Mouse (Mus musculus) hindbrain, embryonic 14.5 days (tissue): Measurements from ENCODE around the gene Denr. TPM values are rescaled to one million over a fixed set of nuclear protein-coding genes. Genes with fewer than 3 reads are reported as not detected.
A peak's percentile ranks its signal among the peaks of the same experiment; 100 is the strongest.

Experiments used
- ATAC-seq: fragments of 200-750 bp; cut with Nextera tagmentation; 2 replicates; pipeline ENCODE4 v1.8.0; 2017; ENCODE audit warnings: moderate number of reproducible peaks, mild to moderate bottlenecking, moderate TSS enrichment, moderate library complexity; ENCODE audit not compliant: low FRiP score
- DNase-seq: peaks from one replicate; pipeline ENCODE4 v3.0.0-alpha.2; 2015; ENCODE audit warnings: low spot score
- H3K27ac ChIP-seq: fragments of 300-500 bp; sonication (generic); 2 replicates; pipeline ENCODE4 v1.5.1; 2014; ENCODE audit warnings: mild to moderate bottlenecking, moderate library complexity
- H3K27me3 ChIP-seq: fragments of 300-500 bp; sonication (generic); 2 replicates; pipeline ENCODE4 v1.6.1; 2014; ENCODE audit warnings: mild to moderate bottlenecking, low read length, mixed read lengths; ENCODE audit not compliant: control insufficient read depth, insufficient read depth
- H3K36me3 ChIP-seq: fragments of 300-500 bp; sonication (generic); replicated peaks from 2 replicates; pipeline ENCODE4 v1.6.1; 2014; ENCODE audit not compliant: control insufficient read depth, insufficient read depth
- H3K4me1 ChIP-seq: fragments of 300-500 bp; sonication (generic); replicated peaks from 2 replicates; pipeline ENCODE4 v1.6.1; 2014; ENCODE audit warnings: antibody characterized with exemption, low read length, mixed read lengths; ENCODE audit not compliant: control insufficient read depth, insufficient read depth
- H3K4me2 ChIP-seq: fragments of 300-500 bp; sonication (generic); replicated peaks from 2 replicates; pipeline ENCODE4 v1.6.1; 2014; ENCODE audit warnings: mild to moderate bottlenecking, moderate library complexity
- H3K4me3 ChIP-seq: fragments of 300-500 bp; sonication (generic); replicated peaks from 2 replicates; pipeline ENCODE4 v1.5.1; 2014; ENCODE audit warnings: mild to moderate bottlenecking, low read length
- H3K9ac ChIP-seq: fragments of 300-500 bp; sonication (generic); 2 replicates; pipeline ENCODE4 v1.6.1; 2014
- H3K9me3 ChIP-seq: fragments of 300-500 bp; sonication (generic); 2 replicates; pipeline ENCODE4 v1.6.1; 2016; ENCODE audit warnings: low read length; ENCODE audit not compliant: control insufficient read depth
- WGBS: fragments of 180-500 bp; shearing (Covaris S2); extraction: QIAGEN DNeasy Blood & Tissue Kit; methylation state at CpG from one replicate; pipeline ENCODE4 v1.1.7; 2014; 5-methylcytosine and 5-hydroxymethylcytosine counted together
- polyA plus RNA-seq: library from polyadenylated mRNA; unstranded; fragments of >200 nt; fragmentation: Nextera tagmentation; extraction: Ambion mirVana; gene quantifications from 2 replicates; pipeline ENCODE4 v1.2.1, GENCODE M21; 2014

The Denr gene
- polyA plus RNA-seq, 1 experiment from 2014 or later = 111 TPM

GRCm38 (mm10) chr5:123897352-123897751 is 9.6 kb upstream of the Denr start:
- H3K27me3 ChIP-seq = no peaks in the 10 kb centered on the region
- 90% methylated on average over 13 of the region's 13 CpGs for WGBS

GRCm38 (mm10) chr5:123904059-123904672 is 2.8 kb upstream of the Denr start:
- 75% methylated on average over 11 of the region's 11 CpGs for WGBS
- no peak for ATAC-seq

More at GRCm38 (mm10) chr5:123897352-123897751, 9.6 kb upstream of the Denr start:
- Histone ChIP-seq H3K4me1 (no peaks in the 10 kb centered on the region), H3K36me3 (no peaks in the 10 kb centered on the region), H3K27ac (no peak overlapping the region), H3K9me3 (no peaks in the 10 kb centered on the region), H3K4me3 (no peak overlapping the region), H3K4me2 (no peak overlapping the region), H3K9ac (no peak overlapping the region)
- ATAC-seq = no peak
- DNase-seq = no peak

GRCm38 (mm10) chr5:123906146-123906975 is 614 bp upstream of the Denr start:
- 74% methylated on average over 17 of the region's 17 CpGs for WGBS
- Histone ChIP-seq H3K4me3 (peak overlapping the region; percentile 80; the same call in 1 of the 2 replicates), H3K27me3 (no peaks in the 10 kb centered on the region), H3K9ac (no peak overlapping the region; the same call in 1 of the 2 replicates), H3K4me2 (peak overlapping the region; percentile 41), H3K4me1 (peaks cover 15% of the 10 kb centered on the region), H3K36me3 (peaks cover 28% of the 10 kb centered on the region), H3K27ac (no peak overlapping the region), H3K9me3 (no peaks in the 10 kb centered on the region)
- ATAC-seq = no peak
- no peak for DNase-seq

More at GRCm38 (mm10) chr5:123904059-123904672, 2.8 kb upstream of the Denr start:
- no peak overlapping the region for H3K4me3 ChIP-seq
- peaks cover 7% of the 10 kb centered on the region for H3K36me3 ChIP-seq
- H3K9ac ChIP-seq = no peak overlapping the region
- H3K9me3 ChIP-seq = no peaks in the 10 kb centered on the region
- H3K4me2 ChIP-seq = no peak overlapping the region
- H3K4me1 ChIP-seq = peaks cover 15% of the 10 kb centered on the region
- H3K27me3 ChIP-seq = no peaks in the 10 kb centered on the region
- H3K27ac ChIP-seq = no peak overlapping the region
- DNase-seq = no peak

- H3K9me3 ChIP-seq = no peaks in the 10 kb centered on the region
- H3K27ac ChIP-seq = peak overlapping the region; percentile 74
- ATAC-seq = no peak
- no peak for DNase-seq
- WGBS = 6% methylated on average over 10 of the region's 10 CpGs
- peaks cover 41% of the 10 kb centered on the region for H3K36me3 ChIP-seq
- H3K4me1 ChIP-seq = peaks cover 15% of the 10 kb centered on the region
- H3K4me2 ChIP-seq = peak overlapping the region; percentile 85
- H3K9ac ChIP-seq = peak overlapping the region; percentile 94
- no peaks in the 10 kb centered on the region for H3K27me3 ChIP-seq
- H3K4me3 ChIP-seq = peak overlapping the region; percentile 80
These were observed 629 bp downstream of the Denr start for GRCm38 (mm10) chr5:123907631-123907977.

- no peaks in the 10 kb centered on the region for H3K9me3 ChIP-seq
- peaks cover 94% of the 10 kb centered on the region for H3K36me3 ChIP-seq
- no peak for ATAC-seq
- no peak overlapping the region for H3K9ac ChIP-seq
- no peak overlapping the region for H3K4me3 ChIP-seq
- WGBS = 93% methylated on average over 3 of the region's 3 CpGs
- no peaks in the 10 kb centered on the region for H3K27me3 ChIP-seq
- no peak for DNase-seq
- H3K27ac ChIP-seq = no peak overlapping the region
- H3K4me1 ChIP-seq = no peaks in the 10 kb centered on the region
- H3K4me2 ChIP-seq = no peak overlapping the region
These were observed 7.9 kb downstream of the Denr start for GRCm38 (mm10) chr5:123914852-123915251.

GRCm38 (mm10) chr5:123922112-123922511 is 15.1 kb downstream of the Denr start:
- H3K36me3 ChIP-seq = peaks cover 98% of the 10 kb centered on the region
- H3K4me2 ChIP-seq = no peak overlapping the region
- no peak for ATAC-seq
- H3K4me1 ChIP-seq = no peaks in the 10 kb centered on the region
- H3K9me3 ChIP-seq = no peaks in the 10 kb centered on the region
- H3K9ac ChIP-seq = no peak overlapping the region
- 96% methylated on average over 6 of the region's 6 CpGs for WGBS
- no peak overlapping the region for H3K4me3 ChIP-seq
- H3K27me3 ChIP-seq = no peaks in the 10 kb centered on the region
- H3K27ac ChIP-seq = no peak overlapping the region
- no peak for DNase-seq

- H3K9me3 ChIP-seq = no peaks in the 10 kb centered on the region
- WGBS = 95% methylated on average over 9 of the region's 9 CpGs
- H3K4me1 ChIP-seq = peaks cover 4% of the 10 kb centered on the region; the same call in 1 of the 2 replicates
- H3K27me3 ChIP-seq = no peaks in the 10 kb centered on the region
- ATAC-seq = no peak
- H3K36me3 ChIP-seq = peaks cover 71% of the 10 kb centered on the region
- no peak within 1 kb of the TSS for H3K4me2 ChIP-seq
- H3K4me3 ChIP-seq = no peak within 1 kb of the TSS
- DNase-seq = no peak
- no peak within 1 kb of the TSS for H3K27ac ChIP-seq
- no peak within 1 kb of the TSS for H3K9ac ChIP-seq
These were observed 20.1 kb downstream of the Denr start, which contains the start of gene Gm43518 for GRCm38 (mm10) chr5:123927118-123927517. Gene Gm43518, plus strand, starts transcription at chr5:123927418.

- Histone ChIP-seq H3K36me3 (peaks cover 37% of the 10 kb centered on the region), H3K9me3 (no peaks in the 10 kb centered on the region), H3K4me3 (peak within 1 kb of the TSS; percentile 65), H3K27ac (peak within 1 kb of the TSS; percentile 92), H3K4me2 (peak within 1 kb of the TSS; percentile 73), H3K9ac (peak within 1 kb of the TSS; percentile 87), H3K4me1 (peaks cover 4% of the 10 kb centered on the region; the same call in 1 of the 2 replicates), H3K27me3 (no peaks in the 10 kb centered on the region)
- DNase-seq (peak; percentile 99), ATAC-seq (peak; percentile 98)
- under 1% methylated on average over 56 of the region's 56 CpGs for WGBS
These were observed 23.6 kb downstream of the Denr start, which contains the start of gene Ccdc62 for GRCm38 (mm10) chr5:123930508-123930989. Gene Ccdc62, plus strand, starts transcription at chr5:123930679.

- no peak for ATAC-seq
- peak overlapping the region; percentile 65 for H3K4me3 ChIP-seq
- WGBS = 50% methylated on average over 13 of the region's 13 CpGs
These were observed 24.2 kb downstream of the Denr start for GRCm38 (mm10) chr5:123931131-123931530.

More at GRCm38 (mm10) chr5:123931131-123931530, 24.2 kb downstream of the Denr start:
- H3K27ac ChIP-seq = peak overlapping the region; percentile 92
- H3K36me3 ChIP-seq = peaks cover 31% of the 10 kb centered on the region
- no peaks in the 10 kb centered on the region for H3K27me3 ChIP-seq
- H3K9ac ChIP-seq = peak overlapping the region; percentile 87
- peaks cover 4% of the 10 kb centered on the region; the same call in 1 of the 2 replicates for H3K4me1 ChIP-seq
- DNase-seq = no peak
- H3K9me3 ChIP-seq = no peaks in the 10 kb centered on the region
- peak overlapping the region; percentile 73 for H3K4me2 ChIP-seq
